Mouse (Mus musculus) hindbrain, embryonic 12.5 days (tissue): Measurements from ENCODE around the gene Tm9sf2. TPM values are rescaled to one million over a fixed set of nuclear protein-coding genes. Genes with fewer than 3 reads are reported as not detected.
"Not testable (repeated sequence)": the region's sequence is repeated elsewhere in the genome, so short reads cannot be mapped to it uniquely, and the experiment has no call there.

ENCODE experiments used
- ATAC-seq: fragments of 200-750 bp; cut with Nextera tagmentation; 2 replicates; pipeline ENCODE4 v1.8.0; 2017; ENCODE audit warnings: moderate TSS enrichment; ENCODE audit not compliant: low FRiP score
- H3K27ac ChIP-seq: fragments of 300-500 bp; sonication (generic); 2 replicates; pipeline ENCODE4 v1.5.1; 2016; ENCODE audit warnings: mild to moderate bottlenecking
- H3K27me3 ChIP-seq: fragments of 300-500 bp; sonication (generic); 2 replicates; pipeline ENCODE4 v1.6.1; 2016; ENCODE audit warnings: mild to moderate bottlenecking
- H3K36me3 ChIP-seq: fragments of 300-500 bp; sonication (generic); 2 replicates; pipeline ENCODE4 v1.6.1; 2016; ENCODE audit warnings: mild to moderate bottlenecking
- H3K4me1 ChIP-seq: fragments of 300-500 bp; sonication (generic); 2 replicates; pipeline ENCODE4 v1.6.1; 2016
- H3K4me2 ChIP-seq: fragments of 300-500 bp; sonication (generic); replicated peaks from 2 replicates; pipeline ENCODE4 v1.6.1; 2016; ENCODE audit warnings: mild to moderate bottlenecking
- H3K4me3 ChIP-seq: fragments of 300-500 bp; sonication (generic); 2 replicates; pipeline ENCODE4 v1.5.1; 2016; ENCODE audit warnings: mild to moderate bottlenecking
- H3K9ac ChIP-seq: fragments of 300-500 bp; sonication (generic); 2 replicates; pipeline ENCODE4 v1.6.1; 2016; ENCODE audit warnings: mild to moderate bottlenecking, moderate library complexity
- H3K9me3 ChIP-seq: fragments of 300-500 bp; sonication (generic); replicated peaks from 2 replicates; pipeline ENCODE4 v1.6.1; 2016; ENCODE audit warnings: mild to moderate bottlenecking
- WGBS: fragments of 180-500 bp; shearing (Covaris S2); methylation state at CpG from one replicate; pipeline ENCODE4 v1.1.7; 2016; 5-methylcytosine and 5-hydroxymethylcytosine counted together
- polyA plus RNA-seq: library from polyadenylated mRNA; unstranded; fragments of >200 nt; fragmentation: Nextera tagmentation; extraction: Ambion mirVana; gene quantifications from 2 replicates; pipeline ENCODE4 v1.2.1, GENCODE M21; 2016

The Tm9sf2 gene
- 134 and 142 TPM in 2 replicates for polyA plus RNA-seq

DNA sequence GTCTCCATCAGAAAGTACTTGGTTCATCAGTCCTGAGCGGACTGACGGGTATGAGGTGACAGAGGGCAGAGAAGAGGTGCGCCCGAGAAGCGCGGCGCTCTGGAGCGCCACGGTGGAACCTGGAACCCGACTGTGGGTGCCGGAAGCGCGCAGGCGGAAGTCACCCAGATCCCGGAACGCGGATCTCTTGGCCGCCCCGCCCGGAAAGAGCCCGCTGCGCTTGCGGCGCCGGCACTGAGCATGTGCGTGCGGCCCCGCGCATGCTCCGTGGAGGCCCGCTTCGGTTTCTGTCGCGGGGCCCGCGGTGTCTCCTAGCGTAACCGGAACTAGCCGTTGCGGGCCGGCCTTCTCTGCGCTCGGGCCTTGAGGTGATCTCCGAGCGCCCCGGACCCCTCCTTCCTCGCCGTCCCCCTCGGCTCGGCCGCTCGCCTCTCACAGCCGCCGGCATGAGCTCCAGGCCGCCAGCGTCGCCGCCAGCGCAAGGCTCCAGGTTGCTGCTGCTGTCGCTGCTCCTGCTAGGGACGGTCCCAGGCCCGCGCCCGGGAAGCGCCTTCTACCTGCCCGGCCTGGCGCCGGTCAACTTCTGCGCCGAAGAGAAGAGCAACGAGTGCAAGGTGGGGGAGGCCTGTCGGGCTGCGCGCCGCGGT, at the start of gene Tm9sf2:
Tm9sf2 (plus strand) TSS at position 217 of the 647 bp plus-strand sequence.
- WGBS = under 1% methylated on average over 76 of the region's 76 CpGs
- Histone ChIP-seq H3K9ac (peak within 1 kb of the TSS; percentile 98), H3K36me3 (0 out of 2 replicates have a peak, but pooled peaks cover 5% of the 10 kb centered on the region), H3K4me1 (peaks cover 32% of the 10 kb centered on the region), H3K27ac (peak within 1 kb of the TSS; percentile 94), H3K27me3 (no peaks in the 10 kb centered on the region), H3K4me2 (peak within 1 kb of the TSS; percentile 76), H3K9me3 (no peaks in the 10 kb centered on the region), H3K4me3 (peak within 1 kb of the TSS; percentile 100)
- ATAC-seq = peak; percentile 95

GRCm38 (mm10) chr14:122057941-122058346, 48.9 kb upstream of the Tm9sf2 start:
- WGBS = 44% methylated on average over 2 of the region's 2 CpGs

DNA sequence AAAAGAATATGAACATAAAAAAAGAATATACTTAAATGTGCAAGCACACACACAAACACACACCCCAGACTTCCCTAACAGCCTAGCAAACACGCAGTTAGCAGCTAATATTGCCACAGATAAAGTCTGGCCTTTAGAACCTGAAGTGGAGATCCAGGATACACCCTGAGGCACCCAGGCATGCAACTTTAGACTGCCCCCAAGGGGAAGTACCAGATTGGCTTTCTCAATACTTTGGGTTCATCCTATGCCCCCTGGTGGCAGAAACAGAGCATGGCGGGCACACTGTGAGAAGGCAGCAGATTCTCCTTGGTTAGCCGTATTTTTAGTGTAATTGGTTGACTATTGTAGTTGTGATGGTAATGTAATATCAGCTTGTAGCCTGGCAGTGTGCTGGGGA, 46.2 kb upstream of the Tm9sf2 start:
- Histone ChIP-seq H3K9ac (no peak overlapping the region), H3K4me2 (no peak overlapping the region), H3K4me1 (no peaks in the 10 kb centered on the region), H3K27ac (no peak overlapping the region), H3K4me3 (no peak overlapping the region), H3K27me3 (no peaks in the 10 kb centered on the region), H3K9me3 (no peaks in the 10 kb centered on the region), H3K36me3 (no peaks in the 10 kb centered on the region)
- 10% methylated on average over 3 of the region's 3 CpGs for WGBS
- no peak for ATAC-seq

More at GRCm38 (mm10) chr14:122057941-122058346, 48.9 kb upstream of the Tm9sf2 start:
- H3K27me3 ChIP-seq = no peaks in the 10 kb centered on the region
- H3K4me2 ChIP-seq = no peak overlapping the region
- no peaks in the 10 kb centered on the region for H3K4me1 ChIP-seq
- no peaks in the 10 kb centered on the region for H3K36me3 ChIP-seq
- no peak overlapping the region for H3K4me3 ChIP-seq
- no peak overlapping the region for H3K9ac ChIP-seq
- no peaks in the 10 kb centered on the region for H3K9me3 ChIP-seq
- ATAC-seq = no peak
- no peak overlapping the region for H3K27ac ChIP-seq

- no peak overlapping the region for H3K9ac ChIP-seq
- no peak overlapping the region for H3K4me3 ChIP-seq
- H3K27ac ChIP-seq = no peak overlapping the region
- no peaks in the 10 kb centered on the region for H3K27me3 ChIP-seq
- no peaks in the 10 kb centered on the region for H3K36me3 ChIP-seq
- no peaks in the 10 kb centered on the region for H3K9me3 ChIP-seq
- 90% methylated on average over 6 of the region's 6 CpGs for WGBS
- H3K4me1 ChIP-seq = no peaks in the 10 kb centered on the region
- no peak overlapping the region for H3K4me2 ChIP-seq
- no peak for ATAC-seq
Measured at GRCm38 (mm10) chr14:122061376-122061775, 45.5 kb upstream of the Tm9sf2 start.

GRCm38 (mm10) chr14:122062411-122063090, 44.3 kb upstream of the Tm9sf2 start:
- Histone ChIP-seq H3K36me3 (no peaks in the 10 kb centered on the region), H3K9ac (no peak overlapping the region), H3K4me2 (no peak overlapping the region), H3K9me3 (no peaks in the 10 kb centered on the region), H3K4me1 (no peaks in the 10 kb centered on the region), H3K27ac (no peak overlapping the region), H3K27me3 (no peaks in the 10 kb centered on the region), H3K4me3 (no peak overlapping the region)
- ATAC-seq = no peak
- WGBS = 76% methylated on average over 10 of the region's 10 CpGs

- Histone ChIP-seq H3K4me1 (no peaks in the 10 kb centered on the region), H3K27ac (no peak overlapping the region), H3K4me3 (no peak overlapping the region), H3K4me2 (no peak overlapping the region), H3K9me3 (no peaks in the 10 kb centered on the region), H3K9ac (no peak overlapping the region), H3K36me3 (no peaks in the 10 kb centered on the region), H3K27me3 (no peaks in the 10 kb centered on the region)
- WGBS = 76% methylated on average over 5 of the region's 5 CpGs
- no peak for ATAC-seq
Measured at GRCm38 (mm10) chr14:122063599-122063998, 43.2 kb upstream of the Tm9sf2 start.

DNA sequence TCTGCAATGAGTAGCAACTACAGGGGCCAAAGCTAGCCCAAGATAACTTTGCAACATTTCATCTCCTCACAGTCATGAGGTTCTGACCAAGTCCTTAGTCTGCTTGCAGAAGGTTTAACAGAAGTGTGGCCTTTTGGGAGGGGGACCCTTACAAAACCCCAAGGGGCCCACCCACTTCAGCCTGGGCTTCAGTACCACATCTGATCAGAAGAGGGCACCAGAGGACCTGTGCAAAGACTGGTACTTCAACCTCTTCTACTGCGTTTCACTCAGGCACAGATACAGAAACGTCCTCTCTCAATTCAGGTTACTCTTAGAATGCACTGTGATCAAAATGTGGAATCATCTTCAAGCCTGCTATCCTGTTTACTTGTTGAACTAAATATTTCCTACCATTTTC, 42.3 kb upstream of the Tm9sf2 start:
- no peak overlapping the region for H3K27ac ChIP-seq
- no peak overlapping the region for H3K4me3 ChIP-seq
- no peaks in the 10 kb centered on the region for H3K4me1 ChIP-seq
- no peaks in the 10 kb centered on the region for H3K27me3 ChIP-seq
- H3K9ac ChIP-seq = no peak overlapping the region
- 0 out of 2 replicates have a peak, but pooled peaks have one; percentile 17 for ATAC-seq
- H3K4me2 ChIP-seq = no peak overlapping the region
- H3K9me3 ChIP-seq = no peaks in the 10 kb centered on the region
- no peaks in the 10 kb centered on the region for H3K36me3 ChIP-seq
- 12% methylated on average over 2 of the region's 2 CpGs for WGBS

DNA sequence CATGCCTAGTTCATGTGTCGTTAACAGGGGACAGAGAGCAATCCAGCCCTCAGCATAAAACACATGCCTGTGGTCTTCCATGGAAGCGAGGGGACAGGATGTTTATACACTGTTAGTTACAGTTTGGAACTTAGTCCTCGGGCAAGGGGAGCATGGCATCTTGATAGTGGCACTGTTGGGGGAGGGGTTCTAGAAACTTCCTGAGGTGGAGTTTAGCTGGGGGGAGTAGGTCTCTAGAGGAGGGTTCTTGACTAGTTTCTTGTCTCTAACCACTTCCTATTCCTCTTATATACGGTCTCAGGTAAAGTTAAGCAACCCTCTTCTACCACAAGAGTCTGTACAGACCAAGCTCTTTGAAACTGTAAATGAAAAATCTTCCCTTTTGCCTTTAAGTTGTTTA, 40.6 kb upstream of the Tm9sf2 start:
- Histone ChIP-seq H3K36me3 (no peaks in the 10 kb centered on the region), H3K4me2 (no peak overlapping the region), H3K27me3 (no peaks in the 10 kb centered on the region), H3K9ac (no peak overlapping the region), H3K9me3 (no peaks in the 10 kb centered on the region), H3K4me3 (no peak overlapping the region), H3K4me1 (no peaks in the 10 kb centered on the region), H3K27ac (no peak overlapping the region)
- WGBS = 77% methylated on average over 4 of the region's 4 CpGs
- ATAC-seq = no peak

DNA sequence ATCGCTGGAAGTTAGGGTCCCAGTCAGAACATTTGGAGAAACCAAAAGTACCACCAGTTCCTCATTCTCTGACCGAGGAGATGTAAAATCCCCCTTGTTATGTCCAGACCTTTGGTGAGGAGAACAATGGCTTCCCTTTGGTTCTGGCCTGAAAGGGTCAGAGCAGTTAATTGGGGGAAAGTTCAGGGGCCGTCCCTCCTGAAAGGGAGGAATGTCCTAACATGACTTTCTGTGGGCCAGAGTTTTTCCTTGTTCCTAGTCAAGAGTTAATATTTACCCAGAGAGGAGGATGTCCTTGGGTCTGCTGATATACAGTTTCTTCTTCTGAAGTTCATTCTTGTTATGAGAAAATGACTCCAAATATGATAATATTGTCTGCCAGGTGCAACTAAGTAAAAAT, 38.8 kb upstream of the Tm9sf2 start:
- not testable (repeated sequence) for ATAC-seq, H3K36me3 ChIP-seq, H3K9ac ChIP-seq, H3K4me1 ChIP-seq, H3K4me3 ChIP-seq, H3K27me3 ChIP-seq, H3K27ac ChIP-seq, H3K4me2 ChIP-seq, H3K9me3 ChIP-seq
- WGBS = 33% methylated on average over 3 of the region's 3 CpGs

DNA sequence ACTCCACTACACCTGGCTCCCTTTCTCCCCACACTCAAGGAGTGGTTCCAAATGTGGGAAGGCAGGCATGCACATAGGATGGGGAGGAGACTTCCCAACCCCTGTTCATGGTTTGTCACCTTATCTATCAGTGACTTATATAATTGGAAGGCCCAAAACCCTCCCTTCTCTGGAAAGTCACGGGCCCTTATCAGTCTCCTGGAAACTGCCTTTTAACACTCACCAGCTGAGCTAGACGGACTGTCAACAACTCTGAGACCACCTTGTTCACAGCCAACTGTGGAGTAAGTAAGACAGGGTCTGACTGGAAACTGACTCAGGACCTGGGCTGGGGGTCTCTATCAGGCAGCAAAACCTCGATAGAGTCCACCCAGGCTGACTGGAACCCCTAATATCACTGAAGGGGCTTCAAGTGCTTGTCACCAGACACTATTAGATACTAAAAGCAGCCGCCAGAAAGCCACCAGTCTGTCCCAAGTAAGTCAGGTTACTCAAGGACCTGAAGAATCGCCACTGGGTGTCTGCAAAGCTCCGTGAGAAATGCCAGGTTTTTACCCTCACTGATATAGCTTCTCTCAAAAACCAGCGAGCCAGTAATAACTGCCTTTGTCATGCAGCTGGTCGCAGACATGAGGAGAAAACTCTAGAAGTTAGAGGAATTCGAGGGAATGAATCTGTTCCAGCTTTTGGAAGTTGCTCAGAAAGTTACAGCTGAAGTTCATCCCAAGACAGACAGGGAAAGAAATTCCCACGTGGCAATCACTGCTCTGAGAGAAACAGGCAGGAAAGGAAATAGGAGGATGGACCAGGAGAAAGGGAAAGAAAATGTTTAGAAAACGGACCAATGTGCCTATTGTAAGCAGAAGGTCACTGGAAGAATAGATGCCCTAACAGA, 37.8 kb upstream of the Tm9sf2 start:
- 56% methylated on average over 11 of the region's 11 CpGs for WGBS
- Histone ChIP-seq H3K36me3 (no peaks in the 10 kb centered on the region), H3K27ac (no peak overlapping the region), H3K9ac (no peak overlapping the region), H3K4me2 (no peak overlapping the region), H3K4me3 (no peak overlapping the region), H3K27me3 (no peaks in the 10 kb centered on the region), H3K9me3 (no peaks in the 10 kb centered on the region), H3K4me1 (no peaks in the 10 kb centered on the region)
- no peak for ATAC-seq

GRCm38 (mm10) chr14:122069948-122070347, 36.9 kb upstream of the Tm9sf2 start:
- ATAC-seq = no peak
- H3K4me1 ChIP-seq = no peaks in the 10 kb centered on the region
- H3K27me3 ChIP-seq = no peaks in the 10 kb centered on the region
- H3K9me3 ChIP-seq = no peaks in the 10 kb centered on the region
- H3K27ac ChIP-seq = no peak overlapping the region
- H3K4me3 ChIP-seq = no peak overlapping the region
- no peak overlapping the region for H3K9ac ChIP-seq
- H3K36me3 ChIP-seq = no peaks in the 10 kb centered on the region
- H3K4me2 ChIP-seq = no peak overlapping the region
- 80% methylated on average over 3 of the region's 3 CpGs for WGBS

GRCm38 (mm10) chr14:122073422-122073821, 33.4 kb upstream of the Tm9sf2 start:
- no peak overlapping the region for H3K27ac ChIP-seq
- H3K27me3 ChIP-seq = no peaks in the 10 kb centered on the region
- no peak overlapping the region for H3K4me2 ChIP-seq
- no peaks in the 10 kb centered on the region for H3K9me3 ChIP-seq
- no peaks in the 10 kb centered on the region for H3K36me3 ChIP-seq
- no peak for ATAC-seq
- WGBS = 94% methylated on average over 5 of the region's 5 CpGs
- no peak overlapping the region for H3K4me3 ChIP-seq
- no peaks in the 10 kb centered on the region for H3K4me1 ChIP-seq
- H3K9ac ChIP-seq = no peak overlapping the region
